Mouse (Mus musculus) cerebellum, postnatal 36 days (tissue): ENCODE measurements around the gene Socs3.
A peak's percentile ranks its signal among the peaks of the same experiment; 100 is the strongest.

Experiments used
- DNase-seq, 2 experiments: peaks; one replicate each; pipeline ENCODE4 v3.0.0; 2021 to 2022; ENCODE audit warnings: mixed read lengths in 2 of 2

The Socs3 gene

GRCm38 (mm10) chr11:117952174-117952933 is 17.5 kb downstream of the Socs3 start:
- no peak for DNase-seq

GRCm38 (mm10) chr11:117951391-117951790 is 18.5 kb downstream of the Socs3 start:
- DNase-seq: no peak

- peak; percentile 28 to 40 for DNase-seq
Measured at GRCm38 (mm10) chr11:117949392-117950091, 20.3 kb downstream of the Socs3 start.

- no peak for DNase-seq
Measured at GRCm38 (mm10) chr11:117946996-117947419, 22.8 kb downstream of the Socs3 start.

- DNase-seq: no peak
Measured at GRCm38 (mm10) chr11:117946195-117946979, 23.5 kb downstream of the Socs3 start.

- DNase-seq: no peak
Measured at GRCm38 (mm10) chr11:117941848-117942247, 28.0 kb downstream of the Socs3 start.

- no peak for DNase-seq
Measured at GRCm38 (mm10) chr11:117941325-117941834, 28.5 kb downstream of the Socs3 start.

- DNase-seq: no peak
Measured at GRCm38 (mm10) chr11:117940881-117941280, 29.0 kb downstream of the Socs3 start.

- peak; percentile 81 to 85 for DNase-seq
Measured at GRCm38 (mm10) chr11:117939741-117940285, 30.0 kb downstream of the Socs3 start.

GRCm38 (mm10) chr11:117939004-117939730 is 30.7 kb downstream of the Socs3 start:
- DNase-seq: no peak

- peak; percentile 70 to 79 for DNase-seq
Measured at GRCm38 (mm10) chr11:117936202-117936601, 33.6 kb downstream of the Socs3 start.

- DNase-seq: no peak
Measured at GRCm38 (mm10) chr11:117935616-117936015, 34.2 kb downstream of the Socs3 start.

- no peak for DNase-seq
Measured at GRCm38 (mm10) chr11:117934576-117935368, 35.1 kb downstream of the Socs3 start.

- no peak for DNase-seq
Measured at GRCm38 (mm10) chr11:117934168-117934567, 35.7 kb downstream of the Socs3 start.

GRCm38 (mm10) chr11:117932195-117932594 is 37.7 kb downstream of the Socs3 start:
- no peak for DNase-seq

- DNase-seq: no peak
Measured at GRCm38 (mm10) chr11:117931576-117931975, 38.3 kb downstream of the Socs3 start.

GRCm38 (mm10) chr11:117930781-117931338 is 39.0 kb downstream of the Socs3 start:
- DNase-seq: peak in 1 of 2 experiments; percentile 22

GRCm38 (mm10) chr11:117925541-117925940 is 44.3 kb downstream of the Socs3 start:
- DNase-seq: no peak

GRCm38 (mm10) chr11:117924466-117924865 is 45.4 kb downstream of the Socs3 start:
- no peak for DNase-seq

GRCm38 (mm10) chr11:117923279-117923678 is 46.6 kb downstream of the Socs3 start:
- no peak for DNase-seq

GRCm38 (mm10) chr11:117919211-117919610 is 50.6 kb downstream of the Socs3 start:
- DNase-seq: no peak
